Mouse (Mus musculus) adrenal gland, adult (tissue): ENCODE measurements around the gene Ncoa6.
A peak's percentile ranks its signal among the peaks of the same experiment; 100 is the strongest.

Experiments used
- DNase-seq, 2 experiments: peaks; one replicate each; pipeline ENCODE4 v3.0.0; 2022 to 2023; ENCODE audit warnings: low spot score in 1 of 2; ENCODE audit not compliant: inconsistent age in 2 of 2

Gene Ncoa6

GRCm38 (mm10) chr2:155442916-155443315 is 30.8 kb downstream of the Ncoa6 start:
- peak in 1 of 2 experiments; percentile 41 for DNase-seq

- peak in 1 of 2 experiments; percentile 55 for DNase-seq
Observed at GRCm38 (mm10) chr2:155436445-155436844, 37.2 kb downstream of the Ncoa6 start.

- DNase-seq = no peak
Observed at GRCm38 (mm10) chr2:155420911-155421310, 52.8 kb downstream of the Ncoa6 start.

GRCm38 (mm10) chr2:155404635-155405034 is 69.1 kb downstream of the Ncoa6 start:
- DNase-seq = no peak

- DNase-seq = no peak
Observed at GRCm38 (mm10) chr2:155401926-155402325, 71.8 kb downstream of the Ncoa6 start.

GRCm38 (mm10) chr2:155400276-155400675 is 73.4 kb downstream of the Ncoa6 start:
- DNase-seq = no peak

GRCm38 (mm10) chr2:155394586-155394985 is 79.1 kb downstream of the Ncoa6 start:
- peak in 1 of 2 experiments; percentile 50 for DNase-seq

GRCm38 (mm10) chr2:155388573-155388972 is 85.1 kb downstream of the Ncoa6 start:
- peak in 1 of 2 experiments; percentile 75 for DNase-seq

- no peak for DNase-seq
Observed at GRCm38 (mm10) chr2:155387052-155387451, 86.6 kb downstream of the Ncoa6 start.

GRCm38 (mm10) chr2:155386534-155386899 is 87.2 kb downstream of the Ncoa6 start:
- peak in 1 of 2 experiments; percentile 56 for DNase-seq

- DNase-seq = peak in 1 of 2 experiments; percentile 66
Observed at GRCm38 (mm10) chr2:155385731-155386533, 87.8 kb downstream of the Ncoa6 start.

GRCm38 (mm10) chr2:155385090-155385489 is 88.6 kb downstream of the Ncoa6 start:
- DNase-seq = peak; percentile 85 to 95

GRCm38 (mm10) chr2:155382791-155383438 is 90.8 kb downstream of the Ncoa6 start:
- peak; percentile 50 to 86 for DNase-seq

- no peak for DNase-seq
Observed at GRCm38 (mm10) chr2:155382332-155382700, 91.4 kb downstream of the Ncoa6 start.

- peak; percentile 98 to 99 for DNase-seq
Observed at GRCm38 (mm10) chr2:155381643-155382331, 91.9 kb downstream of the Ncoa6 start.

GRCm38 (mm10) chr2:155381060-155381437 is 92.6 kb downstream of the Ncoa6 start:
- DNase-seq = no peak

GRCm38 (mm10) chr2:155380261-155381059 is 93.2 kb downstream of the Ncoa6 start, which contains the start of gene Trp53inp2:
TSS of gene Trp53inp2 (plus strand) at chr2:155381059.
- peak in 1 of 2 experiments; percentile 43 for DNase-seq

GRCm38 (mm10) chr2:155376191-155376590 is 97.5 kb downstream of the Ncoa6 start:
- no peak for DNase-seq

- DNase-seq = no peak
Observed at GRCm38 (mm10) chr2:155374521-155374920, 99.2 kb downstream of the Ncoa6 start.

- no peak for DNase-seq
Observed at GRCm38 (mm10) chr2:155373886-155374285, 99.8 kb downstream of the Ncoa6 start.

- DNase-seq = no peak
Observed at GRCm38 (mm10) chr2:155373302-155373701, 100.4 kb downstream of the Ncoa6 start.
